ENCODE assay signal across 18 mouse cellular contexts in genomic region chr4:46655298-46655697, GRCm38 (mm10).
"Had no signal": no experiment of that assay in that cellular context is flagged by ENCODE, and none has a peak within 500 bp of the region (broad histone marks: within the 10 kb centered on the region; RNA-seq: fewer than 3 reads in every experiment).

No protein-coding gene starts in this region.

- H3K4me2 ChIP-seq: lung, embryonic 14.5 days; midbrain, embryonic 13.5 days; midbrain, embryonic 15.5 days; neural tube, embryonic 13.5 days; neural tube, embryonic 15.5 days had no signal

- DNase-seq: lung, adult 18-20 months; lung, embryonic 14.5 days; lung, postnatal 10 days; lung, postnatal 4 days; retina, postnatal 1 day; right cerebral cortex, adult 18-20 months; right cerebral cortex, postnatal 25 days; right cerebral cortex, postnatal 4 days; spleen, adult 18-20 months; thymus, adult 2 months; thymus, postnatal 25 days; thymus, postnatal 4 days had no signal

- ATAC-seq: midbrain, embryonic 13.5 days; midbrain, embryonic 15.5 days had no signal

- H3K9ac ChIP-seq: lung, embryonic 14.5 days; midbrain, embryonic 13.5 days; midbrain, embryonic 15.5 days; neural tube, embryonic 13.5 days; neural tube, embryonic 15.5 days had no signal

- H3K27ac ChIP-seq: midbrain, embryonic 10.5 days; midbrain, embryonic 13.5 days; midbrain, embryonic 15.5 days; neural tube, embryonic 13.5 days; neural tube, embryonic 15.5 days had no signal

- H3K36me3 ChIP-seq: midbrain, embryonic 10.5 days; midbrain, embryonic 13.5 days; midbrain, embryonic 15.5 days; neural tube, embryonic 13.5 days; neural tube, embryonic 15.5 days had no signal

- H3K4me3 ChIP-seq: midbrain, embryonic 10.5 days; midbrain, embryonic 13.5 days; midbrain, embryonic 15.5 days; myocyte; neural tube, embryonic 13.5 days; neural tube, embryonic 15.5 days had no signal

- H3K9me3 ChIP-seq: midbrain, embryonic 10.5 days; midbrain, embryonic 13.5 days; midbrain, embryonic 15.5 days; neural tube, embryonic 13.5 days; neural tube, embryonic 15.5 days had no signal
